In the genomic region with DNA sequence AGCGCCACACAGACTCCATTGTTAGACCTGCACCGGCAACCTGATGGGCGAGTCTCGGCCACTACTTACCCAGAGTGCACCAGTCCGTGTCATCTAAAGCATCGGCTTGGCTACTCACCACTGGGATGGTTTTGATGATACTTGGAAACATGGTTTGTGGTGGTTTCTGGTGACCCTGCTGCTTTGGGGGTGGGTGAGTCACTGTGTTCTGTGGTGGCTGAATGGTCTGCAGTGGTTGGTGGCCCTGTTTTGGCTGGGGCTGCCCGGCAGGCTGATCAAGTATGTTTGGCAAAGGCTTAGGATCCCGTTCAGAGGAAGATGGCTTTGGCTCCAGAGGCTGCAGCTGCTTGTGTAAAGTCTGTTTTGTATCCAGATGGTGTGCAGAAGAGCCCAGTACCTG, we compare ENCODE assay signal across 19 mouse cellular contexts. TPM values are rescaled to one million over a fixed set of nuclear protein-coding genes. Genes with fewer than 3 reads are reported as not detected.
"Had no signal": no experiment of that assay in that cellular context is flagged by ENCODE, and none has a peak within 500 bp of the region (broad histone marks: within the 10 kb centered on the region; RNA-seq: fewer than 3 reads in every experiment).

No protein-coding gene starts in this region.

- H3K4me1 ChIP-seq: neural tube, embryonic 13.5 days; neural tube, embryonic 15.5 days; stomach, embryonic 15.5 days had no signal

- H3K27ac ChIP-seq: neural tube, embryonic 13.5 days; neural tube, embryonic 15.5 days; stomach, embryonic 15.5 days; stomach, postnatal 0 days had no signal

- H3K9ac ChIP-seq: neural tube, embryonic 13.5 days; neural tube, embryonic 15.5 days; stomach, embryonic 15.5 days had no signal

- H3K36me3 ChIP-seq: neural tube, embryonic 13.5 days; neural tube, embryonic 15.5 days; stomach, embryonic 15.5 days had no signal

- DNase-seq: retina, postnatal 1 day; right cerebral cortex, adult 18-20 months; right cerebral cortex, postnatal 14 days; right cerebral cortex, postnatal 25 days; right cerebral cortex, postnatal 4 days; spleen, adult 18-20 months; thymus, adult 18-20 months; thymus, adult 2 months; thymus, postnatal 14 days; thymus, postnatal 25 days; thymus, postnatal 36 days; thymus, postnatal 4 days had no signal

- H3K9me3 ChIP-seq: neural tube, embryonic 13.5 days; neural tube, embryonic 15.5 days; stomach, embryonic 15.5 days had no signal

- H3K4me3 ChIP-seq: neural tube, embryonic 13.5 days; neural tube, embryonic 15.5 days; stomach, embryonic 15.5 days had no signal

- H3K27me3 ChIP-seq: neural tube, embryonic 13.5 days; neural tube, embryonic 15.5 days; stomach, embryonic 15.5 days had no signal

- H3K4me2 ChIP-seq: neural tube, embryonic 13.5 days; neural tube, embryonic 15.5 days; stomach, embryonic 15.5 days had no signal

RNA-seq across cellular contexts. Expression of gene Mak, which starts 33.6 kb away (rescaled TPM):
- total RNA-seq: neutrophil, adult 5-6 weeks had no signal
- polyA plus RNA-seq: small intestine, adult 2 months; spleen, adult 2 months had no signal
